Mouse (Mus musculus) liver, adult 2 months (tissue): ENCODE measurements at regions not wholly inside any gene's neighbourhood (a gene's known extent, or its start where the extent isn't known, plus 50 kb on each side); places are given as distances from the start of the nearest gene placed in this dataset.

Source experiments
- DNase-seq: peaks from one replicate; pipeline ENCODE4 v3.0.0-alpha.2; 2011; ENCODE audit warnings: low read depth, low spot score; ENCODE audit errors: extremely low read depth
- H3K27ac ChIP-seq: fragments of 200-500 bp; replicated peaks from 2 replicates; pipeline ENCODE4 v1.5.1; 2012; ENCODE audit warnings: low read depth, mild to moderate bottlenecking, control low read depth, inconsistent platforms, low read length; ENCODE audit not compliant: insufficient read depth
- H3K27me3 ChIP-seq: fragments of 200-500 bp; 2 replicates; pipeline ENCODE4 v1.6.1; 2012; ENCODE audit warnings: mild to moderate bottlenecking, moderate library complexity, low read length, inconsistent platforms; ENCODE audit not compliant: control insufficient read depth, insufficient read depth
- H3K36me3 ChIP-seq: fragments of 200-500 bp; 2 replicates; pipeline ENCODE4 v1.6.1; 2012; ENCODE audit warnings: low read length, inconsistent platforms; ENCODE audit not compliant: control insufficient read depth, insufficient read depth
- H3K4me1 ChIP-seq: fragments of 200-500 bp; 2 replicates; pipeline ENCODE4 v1.6.1; 2011; ENCODE audit warnings: low read length; ENCODE audit not compliant: control insufficient read depth, insufficient read depth
- H3K4me3 ChIP-seq: fragments of 200-500 bp; 2 replicates; pipeline ENCODE4 v1.5.1; 2011; ENCODE audit warnings: low read depth, mild to moderate bottlenecking, control low read depth, low read length, moderate library complexity; ENCODE audit not compliant: insufficient read depth
- H3K79me2 ChIP-seq: fragments of 200-500 bp; 2 replicates; pipeline ENCODE4 v1.6.1; 2012; ENCODE audit warnings: inconsistent platforms, mild to moderate bottlenecking, low read length, moderate library complexity; ENCODE audit not compliant: control insufficient read depth, insufficient read depth
- H3K9ac ChIP-seq: fragments of 200-500 bp; 2 replicates; pipeline ENCODE4 v1.6.1; 2012; ENCODE audit warnings: low read depth, mild to moderate bottlenecking, control low read depth, inconsistent platforms, low read length
- CTCF ChIP-seq: fragments of 200-500 bp; IDR thresholded peaks from 2 replicates; pipeline ENCODE4 v1.5.1; 2011; ENCODE audit warnings: low read depth, low read length, control low read depth
- POLR2A ChIP-seq: fragments of 200-500 bp; IDR thresholded peaks from 2 replicates; pipeline ENCODE4 v1.6.1; 2011; ENCODE audit warnings: low read length, control low read depth; ENCODE audit not compliant: insufficient read depth; ENCODE audit errors: extremely low read depth
- WGBS: fragments of 180-500 bp; shearing (Covaris S2); methylation state at CpG from one replicate; pipeline ENCODE4 v1.1.7; 2018; 5-methylcytosine and 5-hydroxymethylcytosine counted together

GRCm38 (mm10) chr2:75114375-75114774 is 288.8 kb downstream of the Mtx2 start:
- Histone ChIP-seq H3K79me2 (no peaks in the 10 kb centered on the region), H3K9ac (no peak overlapping the region), H3K36me3 (no peaks in the 10 kb centered on the region), H3K27me3 (no peaks in the 10 kb centered on the region), H3K27ac (no peak overlapping the region), H3K4me3 (no peak overlapping the region), H3K4me1 (no peaks in the 10 kb centered on the region)
- WGBS: 57% methylated on average over 6 of the region's 6 CpGs
- TF ChIP-seq POLR2A: no peak
- TF ChIP-seq CTCF: no peak
- no peak for DNase-seq

- H3K4me3 ChIP-seq: no peak overlapping the region
- H3K9ac ChIP-seq: no peak overlapping the region
- no peak overlapping the region for H3K27ac ChIP-seq
- H3K36me3 ChIP-seq: no peaks in the 10 kb centered on the region
- DNase-seq: no peak
- H3K79me2 ChIP-seq: no peaks in the 10 kb centered on the region
- WGBS: 84% methylated on average over 8 of the region's 8 CpGs
- TF ChIP-seq POLR2A: no peak
- no peak for TF ChIP-seq CTCF
- no peaks in the 10 kb centered on the region for H3K27me3 ChIP-seq
- H3K4me1 ChIP-seq: no peaks in the 10 kb centered on the region
These were observed 292.8 kb downstream of the Mtx2 start for GRCm38 (mm10) chr2:75118348-75118926.

- no peaks in the 10 kb centered on the region for H3K36me3 ChIP-seq
- WGBS: 90% methylated on average over 9 of the region's 9 CpGs
- no peak for DNase-seq
- no peak overlapping the region for H3K9ac ChIP-seq
- TF ChIP-seq CTCF (no peak), POLR2A (no peak)
- no peaks in the 10 kb centered on the region for H3K27me3 ChIP-seq
- H3K4me3 ChIP-seq: no peak overlapping the region
- H3K4me1 ChIP-seq: no peaks in the 10 kb centered on the region
- H3K79me2 ChIP-seq: no peaks in the 10 kb centered on the region
- H3K27ac ChIP-seq: no peak overlapping the region
These were observed 294.0 kb downstream of the Mtx2 start for GRCm38 (mm10) chr2:75119599-75119998.

GRCm38 (mm10) chr2:75133298-75134080 is 307.9 kb downstream of the Mtx2 start:
- DNase-seq: no peak
- 88% methylated on average over 10 of the region's 10 CpGs for WGBS
- TF ChIP-seq POLR2A (no peak), CTCF (no peak)
- no peak overlapping the region for H3K9ac ChIP-seq
- H3K4me3 ChIP-seq: no peak overlapping the region
- H3K27ac ChIP-seq: no peak overlapping the region
- H3K36me3 ChIP-seq: no peaks in the 10 kb centered on the region
- H3K79me2 ChIP-seq: no peaks in the 10 kb centered on the region
- H3K4me1 ChIP-seq: no peaks in the 10 kb centered on the region
- peaks cover 8% of the 10 kb centered on the region; the same call in 1 of the 2 replicates for H3K27me3 ChIP-seq

GRCm38 (mm10) chr2:75136618-75137017 is 311.0 kb downstream of the Mtx2 start:
- Histone ChIP-seq H3K4me3 (no peak overlapping the region), H3K27me3 (peaks cover 8% of the 10 kb centered on the region; the same call in 1 of the 2 replicates), H3K9ac (no peak overlapping the region), H3K4me1 (no peaks in the 10 kb centered on the region), H3K27ac (no peak overlapping the region), H3K36me3 (no peaks in the 10 kb centered on the region), H3K79me2 (no peaks in the 10 kb centered on the region)
- no peak for DNase-seq
- WGBS: 30% methylated on average over 8 of the region's 8 CpGs
- TF ChIP-seq POLR2A (no peak), CTCF (no peak)
